Mouse (Mus musculus) forelimb bud, embryonic 11.5 days (tissue): ENCODE measurements around the gene Ubac2.

Source experiments
- DNase-seq: peaks from one replicate; pipeline ENCODE4 v3.0.0-alpha.2; 2012; ENCODE audit warnings: low read depth, low spot score

Gene Ubac2

GRCm38 (mm10) chr14:121894511-121895135 is 16.2 kb downstream of the Ubac2 start:
- no peak for DNase-seq

- DNase-seq, result no peak
Observed at GRCm38 (mm10) chr14:121895316-121895715, 16.9 kb downstream of the Ubac2 start.

GRCm38 (mm10) chr14:121896126-121897090 is 18.0 kb downstream of the Ubac2 start:
- DNase-seq, result no peak

GRCm38 (mm10) chr14:121897773-121898172 is 19.4 kb downstream of the Ubac2 start:
- DNase-seq, result no peak

GRCm38 (mm10) chr14:121898509-121898908 is 20.1 kb downstream of the Ubac2 start:
- no peak for DNase-seq

- DNase-seq, result no peak
Observed at GRCm38 (mm10) chr14:121899071-121899470, 20.7 kb downstream of the Ubac2 start.

GRCm38 (mm10) chr14:121901511-121901910 is 23.1 kb downstream of the Ubac2 start:
- no peak for DNase-seq

- no peak for DNase-seq
Observed at GRCm38 (mm10) chr14:121903381-121903876, 25.0 kb downstream of the Ubac2 start.

GRCm38 (mm10) chr14:121904754-121905153 is 26.3 kb downstream of the Ubac2 start:
- DNase-seq, result peak; percentile 32

GRCm38 (mm10) chr14:121906341-121906991 is 28.0 kb downstream of the Ubac2 start:
- DNase-seq, result no peak

- no peak for DNase-seq
Observed at GRCm38 (mm10) chr14:121906992-121907681, 28.7 kb downstream of the Ubac2 start.

- no peak for DNase-seq
Observed at GRCm38 (mm10) chr14:121909868-121910267, 31.4 kb downstream of the Ubac2 start.

GRCm38 (mm10) chr14:121912501-121912900 is 34.1 kb downstream of the Ubac2 start:
- DNase-seq, result no peak

GRCm38 (mm10) chr14:121915143-121915542 is 36.7 kb downstream of the Ubac2 start:
- DNase-seq, result no peak

GRCm38 (mm10) chr14:121915621-121916020 is 37.2 kb downstream of the Ubac2 start, which contains the start of gene Gpr18:
Gene Gpr18, minus strand, starts transcription at chr14:121915781.
- no peak for DNase-seq

GRCm38 (mm10) chr14:121916311-121917094 is 38.1 kb downstream of the Ubac2 start:
- no peak for DNase-seq

GRCm38 (mm10) chr14:121918266-121918665 is 39.8 kb downstream of the Ubac2 start:
- no peak for DNase-seq

- DNase-seq, result no peak
Observed at GRCm38 (mm10) chr14:121919752-121920151, 41.3 kb downstream of the Ubac2 start.

GRCm38 (mm10) chr14:121920511-121921124 is 42.2 kb downstream of the Ubac2 start:
- DNase-seq, result no peak

GRCm38 (mm10) chr14:121922016-121922415 is 43.6 kb downstream of the Ubac2 start:
- no peak for DNase-seq
